Mouse (Mus musculus) heart, adult 10 weeks (tissue): ENCODE measurements around the gene Nap1l5. TPM values are rescaled to one million over a fixed set of nuclear protein-coding genes. Genes with fewer than 3 reads are reported as not detected.

Experiments
- polyA plus RNA-seq: library from polyadenylated mRNA; stranded (reverse); fragments of 350-450 nt; fragmentation: Illumina TruSeq; extraction: RNeasy Lipid Tissue Mini Kit (QIAGEN cat#74804); gene quantifications from one replicate; pipeline ENCODE4 v1.2.3, GENCODE M21; 2014; ENCODE audit warnings: low read depth, low replicate concordance

Gene Nap1l5
- polyA plus RNA-seq = 1.5 TPM

DNA sequence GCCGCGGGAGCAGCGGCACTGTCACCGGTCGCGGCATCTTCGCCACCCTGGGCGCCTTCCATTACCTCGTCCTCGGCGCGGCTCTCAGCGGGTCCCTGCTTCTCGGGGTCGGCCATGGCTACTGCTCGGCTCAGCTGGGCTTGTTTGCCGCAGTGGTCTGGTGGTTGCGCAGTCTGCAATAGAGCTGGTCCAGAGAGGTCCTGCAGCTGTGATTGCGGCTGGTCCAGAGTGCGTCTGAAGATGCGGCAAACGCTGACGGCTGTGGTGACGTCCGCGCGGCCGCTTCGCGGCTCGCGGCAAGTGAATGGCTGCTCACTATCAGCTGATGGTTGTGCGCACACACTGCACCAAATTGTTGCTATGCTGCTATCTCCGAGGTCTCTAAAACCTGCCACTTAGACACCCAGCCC is at the start of gene Nap1l5:
TSS of gene Nap1l5 (minus strand) at position 225 of the 410 bp plus-strand sequence.

Other genes with a start within 250 kb of the Nap1l5 start
- 40.0 TPM for gene Herc3, start 75.6 kb downstream of the Nap1l5 start, polyA plus RNA-seq
- gene Fam13a, start 117.5 kb upstream of the Nap1l5 start, polyA plus RNA-seq = 11.9 TPM